Mouse (Mus musculus) macrophage (primary cell): ENCODE data around the gene Greb1. TPM values are rescaled to one million over a fixed set of nuclear protein-coding genes. Genes with fewer than 3 reads are reported as not detected.

Source experiments
- H3K27ac ChIP-seq: fragments of 350-480 bp; formaldehyde crosslinking; 2 replicates; pipeline ENCODE4 v1.9.0; 2021
- H3K36me3 ChIP-seq: fragments of 350-480 bp; formaldehyde crosslinking; 2 replicates; pipeline ENCODE4 v1.9.0; 2021; ENCODE audit errors: inconsistent target
- H3K4me3 ChIP-seq: fragments of 350-480 bp; formaldehyde crosslinking; 2 replicates; pipeline ENCODE4 v1.9.0; 2021; ENCODE audit errors: inconsistent target
- H3K79me2 ChIP-seq: fragments of 350-480 bp; formaldehyde crosslinking; 2 replicates; pipeline ENCODE4 v1.9.0; 2021; ENCODE audit errors: inconsistent target
- WGBS: methylation state at CpG from one replicate; pipeline ENCODE4 v1.1.7; 2026; ENCODE audit warnings: inconsistent platforms; ENCODE audit not compliant: missing documents; 5-methylcytosine and 5-hydroxymethylcytosine counted together
- polyA plus RNA-seq: library from polyadenylated mRNA; stranded (reverse); fragments of 250-400 nt; gene quantifications from 3 replicates; pipeline ENCODE4 v1.2.4, GENCODE M21; 2018; ENCODE audit warnings: inconsistent platforms

Greb1 gene
- polyA plus RNA-seq, 1 experiment from 2014 or later: 0.11 TPM

DNA sequence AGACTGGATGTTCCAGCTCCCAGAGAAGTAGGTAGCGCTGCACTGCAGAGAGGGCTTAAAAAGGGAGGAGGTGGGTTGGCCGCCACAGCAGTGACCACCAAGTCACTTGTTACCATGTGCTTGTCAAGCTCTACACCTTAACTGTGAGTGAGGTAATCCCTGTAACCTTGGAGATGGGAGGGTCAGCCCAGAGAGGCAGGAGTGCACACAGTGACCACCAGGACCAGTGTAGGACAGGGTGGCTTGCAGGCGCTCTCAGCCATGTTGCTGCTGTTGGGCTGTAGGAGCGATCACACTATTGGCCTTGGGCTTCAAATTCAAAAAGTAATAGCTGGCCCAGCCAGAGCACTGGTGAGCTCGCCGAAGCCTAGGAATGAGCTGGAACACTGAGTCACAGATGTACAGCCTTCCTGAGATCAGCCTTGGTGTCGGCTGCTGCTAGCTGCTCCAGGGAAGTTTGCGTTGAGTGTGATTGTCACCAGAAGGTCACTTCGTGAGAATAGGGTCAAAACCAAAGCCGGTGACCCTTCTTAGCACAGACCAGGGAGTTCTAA lies 21.6 kb upstream of the Greb1 start:
- Histone ChIP-seq H3K36me3 (peaks cover 23% of the 10 kb centered on the region; the same call in 1 of the 2 replicates), H3K27ac (no peak overlapping the region), H3K4me3 (no peak overlapping the region), H3K79me2 (no peaks in the 10 kb centered on the region)
- WGBS: 98% methylated on average over 10 of the region's 10 CpGs

DNA sequence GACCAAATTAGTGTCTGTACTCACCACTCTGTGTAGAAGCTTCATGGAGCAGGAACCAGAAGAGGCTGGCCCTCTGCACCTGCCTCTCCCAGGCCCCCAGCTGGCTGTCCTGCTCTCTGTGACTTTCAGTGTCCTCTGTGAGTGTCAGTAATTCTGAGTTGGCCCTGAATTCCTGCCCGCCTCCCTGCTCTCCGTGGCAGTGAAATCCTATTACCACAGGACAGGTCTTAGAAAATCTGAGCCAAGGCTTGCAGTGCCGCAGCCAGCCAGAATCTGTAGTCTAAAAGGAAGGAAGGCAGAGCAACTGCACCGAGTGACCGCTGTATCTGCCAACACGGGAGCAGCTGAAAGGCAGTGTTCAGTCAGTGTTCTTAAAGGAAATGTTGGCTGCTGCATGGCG lies 20.1 kb upstream of the Greb1 start:
- 81% methylated on average over 7 of the region's 7 CpGs for WGBS
- Histone ChIP-seq H3K27ac (no peak overlapping the region), H3K4me3 (no peak overlapping the region), H3K79me2 (no peaks in the 10 kb centered on the region), H3K36me3 (peaks cover 23% of the 10 kb centered on the region; the same call in 1 of the 2 replicates)

- H3K4me3 ChIP-seq: no peak overlapping the region
- peaks cover 15% of the 10 kb centered on the region; the same call in 1 of the 2 replicates for H3K36me3 ChIP-seq
- 94% methylated on average over 11 of the region's 11 CpGs for WGBS
- H3K27ac ChIP-seq: no peak overlapping the region
- H3K79me2 ChIP-seq: no peaks in the 10 kb centered on the region; the same call in 1 of the 2 replicates
Measured at GRCm38 (mm10) chr12:16818513-16818912, 17.8 kb upstream of the Greb1 start.

DNA sequence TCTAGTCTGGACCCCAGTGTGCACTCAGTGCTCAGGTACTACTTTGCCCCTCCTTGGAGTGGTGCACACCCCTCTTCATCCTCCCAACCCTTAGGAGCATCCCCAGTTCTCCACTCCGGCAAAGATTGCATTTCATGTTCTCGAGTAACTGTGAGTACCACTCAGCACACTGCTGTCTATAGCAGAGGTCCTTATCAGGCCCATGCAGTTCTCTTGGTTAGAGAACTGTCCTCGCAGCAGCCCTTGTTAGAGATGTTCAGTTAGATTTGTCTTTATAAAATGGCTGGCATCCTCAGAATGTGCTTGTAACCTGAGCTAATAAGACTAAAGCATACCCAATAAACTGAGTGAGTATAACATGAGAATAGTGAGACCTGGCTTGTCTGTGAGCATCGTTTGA lies 16.5 kb upstream of the Greb1 start:
- H3K79me2 ChIP-seq: peaks cover 7% of the 10 kb centered on the region; the same call in 1 of the 2 replicates
- H3K36me3 ChIP-seq: peaks cover 14% of the 10 kb centered on the region; the same call in 1 of the 2 replicates
- H3K4me3 ChIP-seq: no peak overlapping the region
- no peak overlapping the region for H3K27ac ChIP-seq
- WGBS: 93% methylated on average over 4 of the region's 4 CpGs

GRCm38 (mm10) chr12:16811477-16811876 lies 10.8 kb upstream of the Greb1 start:
- Histone ChIP-seq H3K27ac (no peak overlapping the region), H3K79me2 (peaks cover 15% of the 10 kb centered on the region; the same call in 1 of the 2 replicates), H3K36me3 (no peaks in the 10 kb centered on the region; the same call in 1 of the 2 replicates), H3K4me3 (peak overlapping the region; percentile 43)
- 4% methylated on average over 15 of the region's 15 CpGs for WGBS

GRCm38 (mm10) chr12:16810525-16811431 lies 10.1 kb upstream of the Greb1 start, which contains the start of gene E2f6:
E2f6 (plus strand) TSS chr12:16810963.
- 5% methylated on average over 81 of the region's 81 CpGs for WGBS
- H3K4me3 ChIP-seq: peak within 1 kb of the TSS; percentile 43
- H3K27ac ChIP-seq: no peak within 1 kb of the TSS
- H3K36me3 ChIP-seq: no peaks in the 10 kb centered on the region
- H3K79me2 ChIP-seq: peaks cover 15% of the 10 kb centered on the region; the same call in 1 of the 2 replicates

DNA sequence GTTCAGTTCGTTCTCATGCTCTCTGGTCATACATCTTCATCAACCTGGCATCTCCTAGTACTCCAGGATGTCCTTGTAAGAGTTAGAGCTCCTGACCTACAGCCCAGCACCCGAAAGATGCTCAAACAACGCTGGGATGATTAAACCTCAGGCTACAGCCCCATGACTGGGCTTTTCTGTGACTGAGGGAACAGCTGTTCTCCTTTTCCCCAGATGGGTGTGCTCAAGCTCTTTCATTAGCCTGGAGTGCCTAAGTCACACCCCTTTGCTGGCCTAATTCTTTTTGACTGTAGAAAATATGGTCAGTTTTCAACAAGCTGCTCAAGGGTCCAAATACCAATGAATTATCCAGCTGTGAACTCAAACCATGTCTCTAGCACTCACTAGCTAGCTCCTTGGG lies 7.4 kb upstream of the Greb1 start:
- Histone ChIP-seq H3K36me3 (no peaks in the 10 kb centered on the region), H3K4me3 (no peak overlapping the region), H3K79me2 (peaks cover 15% of the 10 kb centered on the region; the same call in 1 of the 2 replicates), H3K27ac (no peak overlapping the region)
- WGBS: 40% methylated on average over 3 of the region's 3 CpGs

- Histone ChIP-seq H3K36me3 (no peaks in the 10 kb centered on the region), H3K27ac (no peak overlapping the region), H3K79me2 (no peaks in the 10 kb centered on the region), H3K4me3 (no peak overlapping the region)
- 14% methylated on average over 5 of the region's 5 CpGs for WGBS
Measured at GRCm38 (mm10) chr12:16805511-16805910, 4.8 kb upstream of the Greb1 start.

DNA sequence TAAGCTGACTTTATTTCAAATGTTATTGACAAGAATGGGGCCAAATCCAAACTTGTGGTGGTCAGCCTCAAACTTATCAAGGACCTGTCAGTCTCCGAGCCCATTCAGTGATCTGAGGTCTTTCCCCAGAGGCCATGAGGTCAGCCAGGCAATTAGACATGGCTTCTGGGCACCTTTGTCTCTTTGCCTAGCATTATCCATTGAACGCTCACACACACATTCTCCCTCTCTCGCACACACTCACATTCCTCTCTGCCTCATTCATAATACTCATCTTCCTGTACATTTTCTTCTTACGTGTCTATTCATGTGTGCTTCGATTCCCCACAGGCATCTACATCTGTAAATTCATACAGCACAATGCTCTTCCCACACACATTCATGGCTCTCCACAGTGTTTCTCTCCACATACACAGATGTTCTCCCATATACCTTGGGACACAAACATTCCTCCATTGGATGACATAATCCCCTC lies 3.3 kb upstream of the Greb1 start:
- Histone ChIP-seq H3K79me2 (no peaks in the 10 kb centered on the region), H3K36me3 (no peaks in the 10 kb centered on the region), H3K4me3 (no peak overlapping the region), H3K27ac (no peak overlapping the region)
- 95% methylated on average over 5 of the region's 5 CpGs for WGBS

- 75% methylated on average over 5 of the region's 5 CpGs for WGBS
- Histone ChIP-seq H3K79me2 (no peaks in the 10 kb centered on the region), H3K4me3 (no peak overlapping the region), H3K36me3 (no peaks in the 10 kb centered on the region), H3K27ac (no peak overlapping the region)
Measured at GRCm38 (mm10) chr12:16803237-16803955, 2.7 kb upstream of the Greb1 start.

DNA sequence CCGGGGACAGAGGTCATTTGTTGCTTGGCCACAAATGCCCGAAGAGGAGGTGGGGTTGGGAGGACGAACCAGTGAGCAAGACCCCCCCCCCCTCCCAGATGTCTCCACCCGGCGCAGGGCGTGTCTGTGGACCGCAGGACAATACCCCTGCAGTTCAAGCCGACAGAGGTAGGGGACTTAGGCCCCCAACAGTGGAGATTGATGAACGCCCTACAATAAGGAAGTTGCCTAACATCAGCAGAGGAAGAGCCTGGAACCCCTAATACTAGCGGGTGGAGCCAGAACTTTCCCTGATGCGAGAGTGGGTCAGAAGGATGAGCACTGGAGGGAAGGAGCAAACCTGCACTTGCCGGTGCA lies 251 bp upstream of the Greb1 start:
- Histone ChIP-seq H3K36me3 (no peaks in the 10 kb centered on the region), H3K4me3 (no peak overlapping the region), H3K27ac (no peak overlapping the region), H3K79me2 (no peaks in the 10 kb centered on the region)
- 2% methylated on average over 9 of the region's 12 CpGs for WGBS

DNA sequence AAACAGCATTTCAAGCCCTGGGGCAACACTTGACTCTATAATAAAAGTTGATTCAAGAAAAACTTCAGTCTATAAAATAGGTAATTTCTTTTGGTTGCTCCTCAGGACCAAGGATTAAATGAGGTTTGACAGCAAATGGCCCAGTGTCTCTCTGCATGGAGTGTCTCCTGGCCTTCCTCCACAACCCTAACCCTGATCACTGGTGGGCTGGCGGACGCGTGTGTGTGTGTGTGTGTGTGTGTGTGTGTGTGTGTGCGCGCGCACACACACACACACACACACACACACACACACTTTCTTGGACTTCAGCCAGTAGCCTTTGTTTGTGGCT lies 793 bp downstream of the Greb1 start:
- 73% methylated on average over 2 of the region's 6 CpGs for WGBS
- Histone ChIP-seq H3K27ac (no peak overlapping the region), H3K4me3 (no peak overlapping the region), H3K79me2 (no peaks in the 10 kb centered on the region), H3K36me3 (no peaks in the 10 kb centered on the region)

DNA sequence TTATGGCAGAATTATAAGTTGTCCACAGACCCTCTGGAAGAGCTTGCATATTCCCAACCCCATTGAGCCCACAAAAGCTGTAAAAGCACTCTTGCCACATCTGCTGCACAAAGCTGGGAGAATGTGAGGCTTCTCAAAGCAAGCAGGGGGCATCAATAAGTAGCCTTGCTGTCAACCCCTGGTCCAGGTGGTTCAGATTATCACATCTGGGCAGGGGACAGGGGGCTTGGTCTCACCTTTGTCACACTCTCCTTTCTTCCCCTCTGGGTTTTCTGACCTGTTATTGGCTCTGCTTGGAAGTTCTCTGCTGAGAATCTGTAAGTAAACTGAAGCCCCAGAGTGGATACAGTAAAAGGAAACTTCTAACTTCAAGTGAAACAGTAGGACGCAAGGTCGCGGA lies 1.8 kb downstream of the Greb1 start:
- 72% methylated on average over 3 of the region's 3 CpGs for WGBS

GRCm38 (mm10) chr12:16795781-16796180 lies 4.9 kb downstream of the Greb1 start:
- H3K27ac ChIP-seq: no peak overlapping the region
- 77% methylated on average over 3 of the region's 3 CpGs for WGBS
- H3K79me2 ChIP-seq: no peaks in the 10 kb centered on the region
- H3K36me3 ChIP-seq: no peaks in the 10 kb centered on the region
- no peak overlapping the region for H3K4me3 ChIP-seq

More for the DNA sequence above, 1.8 kb downstream of the Greb1 start:
- Histone ChIP-seq H3K79me2 (no peaks in the 10 kb centered on the region), H3K36me3 (no peaks in the 10 kb centered on the region), H3K4me3 (no peak overlapping the region), H3K27ac (no peak overlapping the region)
